Mouse (Mus musculus) erythroblast, embryonic 14.5 days (primary cell): ENCODE data around the gene Copb1. TPM values are rescaled to one million over a fixed set of nuclear protein-coding genes. Genes with fewer than 3 reads are reported as not detected.

Experiments used
- H3K27me3 ChIP-seq: 2 replicates; pipeline ENCODE4 v1.6.1; 2012; ENCODE audit warnings: inconsistent platforms; ENCODE audit not compliant: control insufficient read depth
- H3K36me3 ChIP-seq: 2 replicates; pipeline ENCODE4 v1.6.1; 2012; ENCODE audit warnings: mild to moderate bottlenecking, inconsistent platforms; ENCODE audit not compliant: control insufficient read depth
- H3K4me1 ChIP-seq: 2 replicates; pipeline ENCODE4 v1.6.1; 2012; ENCODE audit warnings: inconsistent platforms; ENCODE audit not compliant: control insufficient read depth
- H3K4me3 ChIP-seq: replicated peaks from 2 replicates; pipeline ENCODE3; 2012; ENCODE audit warnings: moderate library complexity, mild to moderate bottlenecking, inconsistent platforms
- H3K9me3 ChIP-seq: 2 replicates; pipeline ENCODE4 v1.6.1; 2012; ENCODE audit warnings: low read length, inconsistent platforms, mixed read lengths; ENCODE audit not compliant: control insufficient read depth
- GATA1 ChIP-seq: IDR thresholded peaks from 2 replicates; pipeline ENCODE4 v1.6.1; 2012; ENCODE audit warnings: low read length, inconsistent platforms, mixed read lengths
- TAL1 ChIP-seq: IDR thresholded peaks from 3 replicates; pipeline ENCODE4 v1.6.1; 2012; ENCODE audit warnings: low read length, inconsistent platforms, mixed read lengths
- polyA plus RNA-seq: library from polyadenylated mRNA; stranded (reverse); fragments of >175 nt; gene quantifications from 2 replicates; pipeline ENCODE4 v1.2.3, GENCODE M21; 2012

Copb1 gene
- polyA plus RNA-seq, 1 experiment, result 0.22 TPM

DNA sequence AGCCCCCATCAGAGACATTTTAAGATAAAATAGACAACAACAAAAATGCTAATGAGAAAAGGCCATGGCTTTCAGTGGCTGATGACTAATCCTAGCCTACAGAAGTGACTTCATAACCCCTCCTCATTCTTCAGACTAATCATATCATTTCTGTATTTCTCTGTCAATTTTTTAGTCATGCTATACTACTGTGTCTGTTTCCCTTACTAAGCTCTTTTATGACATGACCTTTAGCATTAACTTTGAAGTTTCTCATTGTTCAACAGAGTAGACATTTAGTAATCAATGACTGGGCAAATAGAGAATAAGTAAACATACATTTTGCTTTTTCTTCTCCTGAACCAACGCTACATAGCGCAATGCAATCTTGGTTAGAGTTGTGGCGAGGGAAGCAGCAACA is 22.7 kb downstream of the Copb1 start:
- no peaks in the 10 kb centered on the region for H3K9me3 ChIP-seq
- no peaks in the 10 kb centered on the region for H3K4me1 ChIP-seq
- H3K4me3 ChIP-seq, result no peak overlapping the region
- TF ChIP-seq GATA1 (no peak), TAL1 (no peak)
- H3K36me3 ChIP-seq, result peaks cover 54% of the 10 kb centered on the region
- H3K27me3 ChIP-seq, result no peaks in the 10 kb centered on the region

DNA sequence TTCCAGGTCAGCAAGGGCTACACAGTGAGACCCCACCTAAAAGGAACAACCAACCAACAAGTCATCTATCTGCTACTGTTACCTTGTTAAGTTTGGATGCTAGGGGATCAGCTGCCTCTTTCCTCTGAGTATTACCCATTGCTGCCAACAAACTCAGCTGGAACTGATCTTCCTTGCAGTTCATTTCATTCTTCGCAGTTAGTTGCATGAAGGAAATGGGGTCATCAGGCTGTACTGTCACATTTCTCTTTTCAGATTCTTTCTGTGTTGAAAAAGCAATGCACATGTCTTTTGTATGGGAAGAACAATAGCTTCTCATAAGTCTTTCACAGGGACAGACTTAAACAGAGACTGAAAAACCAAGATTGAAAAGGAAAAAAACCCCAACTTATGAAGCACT is 28.0 kb downstream of the Copb1 start:
- H3K36me3 ChIP-seq, result peaks cover 45% of the 10 kb centered on the region
- H3K4me3 ChIP-seq, result no peak overlapping the region
- H3K4me1 ChIP-seq, result no peaks in the 10 kb centered on the region
- H3K9me3 ChIP-seq, result no peaks in the 10 kb centered on the region
- H3K27me3 ChIP-seq, result no peaks in the 10 kb centered on the region
- TF ChIP-seq TAL1, result no peak
- TF ChIP-seq GATA1, result no peak

DNA sequence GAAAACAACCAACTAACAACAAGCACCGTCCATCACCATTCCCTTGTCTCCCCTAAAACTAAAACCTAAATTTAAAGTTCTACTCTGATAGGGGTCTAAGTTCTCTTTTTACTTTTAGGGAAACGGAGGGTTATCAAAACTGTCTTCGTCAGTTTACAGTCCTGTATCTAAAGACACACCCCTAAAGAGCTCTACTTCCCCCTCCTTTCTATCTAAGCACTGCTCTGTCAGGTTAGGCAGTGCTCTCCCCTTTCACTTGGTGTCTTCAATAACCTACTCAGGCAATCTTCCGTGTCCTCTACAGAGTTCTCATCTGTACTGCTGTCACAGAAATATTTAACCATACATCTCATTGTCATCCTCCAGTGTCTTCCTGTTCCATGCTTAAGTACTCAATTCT is 34.1 kb downstream of the Copb1 start:
- Histone ChIP-seq H3K4me1 (peaks cover 6% of the 10 kb centered on the region), H3K36me3 (peaks cover 56% of the 10 kb centered on the region), H3K27me3 (no peaks in the 10 kb centered on the region), H3K9me3 (no peaks in the 10 kb centered on the region), H3K4me3 (no peak overlapping the region)
- no peak for TF ChIP-seq GATA1
- no peak for TF ChIP-seq TAL1

DNA sequence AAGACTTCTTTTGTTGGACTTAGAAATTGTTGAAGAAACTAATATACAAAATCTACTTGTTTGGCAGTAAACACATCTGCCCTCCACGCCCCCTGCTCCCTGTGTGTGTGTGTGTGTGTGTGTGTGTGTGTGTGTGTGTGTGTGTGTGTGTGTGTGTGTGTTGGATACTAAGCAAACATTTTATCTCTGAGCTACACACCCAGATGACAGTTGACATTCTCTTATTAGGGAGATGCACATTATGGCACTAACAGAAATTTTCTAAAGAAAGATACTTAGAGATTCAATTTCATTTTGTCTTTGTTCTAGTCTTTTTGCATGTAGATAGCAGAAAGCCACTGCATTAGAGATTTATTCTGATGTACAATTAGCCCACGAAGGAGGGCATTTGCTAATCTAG is 37.6 kb downstream of the Copb1 start:
- peaks cover 57% of the 10 kb centered on the region for H3K36me3 ChIP-seq
- H3K9me3 ChIP-seq, result no peaks in the 10 kb centered on the region
- TF ChIP-seq GATA1, result no peak
- no peak for TF ChIP-seq TAL1
- peaks cover 6% of the 10 kb centered on the region for H3K4me1 ChIP-seq
- H3K4me3 ChIP-seq, result no peak overlapping the region
- no peaks in the 10 kb centered on the region for H3K27me3 ChIP-seq

DNA sequence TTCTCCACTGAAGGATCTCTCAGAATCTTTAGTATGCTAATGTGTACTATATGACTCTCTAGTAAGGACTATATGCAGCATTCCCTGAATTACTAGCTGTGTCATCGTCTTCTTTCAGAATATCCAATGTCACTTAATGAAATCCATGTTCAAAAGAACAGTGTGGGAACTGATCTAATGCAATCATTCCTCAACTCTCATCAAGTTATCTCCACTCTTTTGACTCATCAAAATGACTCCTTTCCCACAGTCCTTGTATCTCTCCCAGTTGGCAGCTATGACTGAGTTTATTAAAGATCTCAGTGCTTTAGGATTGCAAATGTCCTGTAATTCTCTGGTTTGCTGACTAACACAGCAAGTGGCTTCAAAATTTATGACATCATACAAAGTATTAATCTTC is 40.1 kb downstream of the Copb1 start:
- no peaks in the 10 kb centered on the region for H3K9me3 ChIP-seq
- peaks cover 6% of the 10 kb centered on the region for H3K4me1 ChIP-seq
- no peak overlapping the region for H3K4me3 ChIP-seq
- no peaks in the 10 kb centered on the region for H3K27me3 ChIP-seq
- peaks cover 34% of the 10 kb centered on the region for H3K36me3 ChIP-seq
- TF ChIP-seq TAL1 (no peak), GATA1 (no peak)

GRCm38 (mm10) chr7:114213537-114213936 is 41.0 kb downstream of the Copb1 start:
- peaks cover 33% of the 10 kb centered on the region for H3K36me3 ChIP-seq
- no peaks in the 10 kb centered on the region for H3K27me3 ChIP-seq
- no peak overlapping the region for H3K4me3 ChIP-seq

DNA sequence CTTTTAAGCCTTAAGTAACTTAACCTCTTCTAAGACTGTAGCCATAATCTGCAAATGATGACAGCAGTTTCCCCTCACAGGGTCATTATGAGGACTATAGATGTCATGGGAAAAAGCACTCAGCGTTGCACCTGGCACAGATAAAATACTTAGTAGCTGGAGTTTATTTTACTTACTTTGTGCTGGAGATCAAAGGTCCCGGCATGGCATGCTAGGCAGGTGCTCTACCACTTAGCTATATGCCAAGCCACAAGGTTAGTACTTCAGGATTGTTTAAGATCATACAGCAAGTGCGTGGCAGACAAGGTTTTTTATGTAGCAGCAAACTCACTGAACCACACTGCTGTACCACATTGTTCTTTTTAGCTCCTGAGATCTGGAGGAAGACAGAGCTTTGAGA is 43.9 kb downstream of the Copb1 start:
- no peak for TF ChIP-seq TAL1
- TF ChIP-seq GATA1, result no peak
- peaks cover 15% of the 10 kb centered on the region for H3K36me3 ChIP-seq
- H3K27me3 ChIP-seq, result no peaks in the 10 kb centered on the region
- H3K4me1 ChIP-seq, result no peaks in the 10 kb centered on the region
- no peak overlapping the region for H3K4me3 ChIP-seq
- no peaks in the 10 kb centered on the region for H3K9me3 ChIP-seq

More at GRCm38 (mm10) chr7:114213537-114213936, 41.0 kb downstream of the Copb1 start:
- TF ChIP-seq GATA1, result no peak
- no peak for TF ChIP-seq TAL1
- Histone ChIP-seq H3K4me1 (peaks cover 6% of the 10 kb centered on the region), H3K9me3 (no peaks in the 10 kb centered on the region)

DNA sequence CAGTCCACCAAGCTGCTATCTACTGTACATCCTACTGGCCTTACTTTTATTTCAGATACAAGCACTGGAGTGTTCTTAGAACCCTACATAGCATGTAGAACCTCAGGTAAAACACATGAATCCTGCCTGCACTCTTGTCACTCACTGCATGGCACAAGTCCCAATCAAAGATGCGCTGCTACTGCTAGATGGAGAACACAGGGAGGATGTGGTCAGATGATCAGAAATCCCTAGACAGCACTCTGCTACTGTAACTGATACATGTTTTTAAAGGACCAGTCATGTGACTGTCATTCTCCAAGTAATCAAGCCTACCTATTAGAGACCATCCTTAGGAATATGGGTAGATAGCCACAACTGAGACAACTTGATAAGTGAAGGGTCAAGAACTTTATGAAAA is 44.7 kb downstream of the Copb1 start:
- H3K27me3 ChIP-seq, result no peaks in the 10 kb centered on the region
- no peaks in the 10 kb centered on the region for H3K4me1 ChIP-seq
- no peaks in the 10 kb centered on the region for H3K9me3 ChIP-seq
- no peak overlapping the region for H3K4me3 ChIP-seq
- H3K36me3 ChIP-seq, result peaks cover 12% of the 10 kb centered on the region
- TF ChIP-seq GATA1 (no peak), TAL1 (no peak)

DNA sequence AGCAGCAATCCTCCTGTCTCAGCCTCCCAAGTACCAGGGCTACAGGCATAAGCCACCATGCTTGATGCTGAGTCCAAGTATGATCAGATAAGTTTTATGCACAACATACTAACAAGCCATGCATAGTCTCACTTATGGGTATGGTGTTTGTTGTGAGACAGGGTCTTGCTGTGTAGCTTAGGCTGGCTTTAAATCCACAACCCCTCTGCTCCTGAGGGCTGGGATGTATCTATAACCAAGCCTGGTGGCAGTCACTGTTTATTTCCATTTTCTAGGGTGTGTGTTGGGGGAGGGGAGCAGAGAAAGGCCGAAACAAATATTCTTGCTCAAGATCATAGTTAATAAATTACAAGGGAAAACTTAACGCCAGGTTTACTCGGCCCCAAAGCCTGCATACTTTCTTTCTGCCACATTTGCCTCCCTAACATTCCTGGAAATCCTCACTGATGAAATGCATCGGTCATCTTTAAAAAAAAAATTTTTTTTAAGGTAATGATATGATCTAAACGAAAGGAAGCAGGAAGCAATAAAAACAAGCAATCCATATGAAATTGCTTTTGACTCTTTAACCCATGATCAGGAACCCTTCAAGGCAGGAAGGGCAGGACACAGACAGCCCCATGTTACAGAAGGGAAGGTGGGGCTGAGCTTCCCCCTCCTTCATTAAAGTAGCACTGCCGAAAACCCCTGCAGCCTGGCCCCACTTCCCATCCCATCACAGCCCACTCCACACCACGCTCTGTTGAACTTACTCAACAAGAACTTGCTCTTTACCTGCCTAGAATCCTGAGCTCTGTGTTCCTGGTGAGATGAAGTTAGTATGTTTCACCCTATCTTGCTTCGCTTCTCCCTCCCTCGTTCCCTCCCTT is 50.8 kb downstream of the Copb1 start:
- TF ChIP-seq GATA1 (no peak), TAL1 (no peak)

GRCm38 (mm10) chr7:114202972-114203404 is 51.5 kb downstream of the Copb1 start:
- Histone ChIP-seq H3K9me3 (no peaks in the 10 kb centered on the region), H3K4me3 (no peak overlapping the region), H3K36me3 (no peaks in the 10 kb centered on the region), H3K27me3 (no peaks in the 10 kb centered on the region), H3K4me1 (no peaks in the 10 kb centered on the region)
- TF ChIP-seq TAL1 (no peak), GATA1 (no peak)

More for the DNA sequence above, 50.8 kb downstream of the Copb1 start:
- Histone ChIP-seq H3K27me3 (no peaks in the 10 kb centered on the region), H3K4me1 (no peaks in the 10 kb centered on the region), H3K9me3 (no peaks in the 10 kb centered on the region), H3K4me3 (no peak overlapping the region), H3K36me3 (no peaks in the 10 kb centered on the region)
